Mouse (Mus musculus) forebrain, embryonic 10.5 days (tissue): ENCODE results near the gene BC067074. TPM values are rescaled to one million over a fixed set of nuclear protein-coding genes. Genes with fewer than 3 reads are reported as not detected.
A peak's percentile ranks its signal among the peaks of the same experiment; 100 is the strongest.

Experiments
- DNase-seq: peaks from one replicate; pipeline ENCODE4 v3.0.0-alpha.2; 2017; ENCODE audit warnings: low spot score; ENCODE audit errors: extremely low spot score
- H3K27ac ChIP-seq: fragments of 300-500 bp; sonication (generic); 2 replicates; pipeline ENCODE4 v1.5.1; 2016; ENCODE audit warnings: mild to moderate bottlenecking
- H3K27me3 ChIP-seq: fragments of 300-500 bp; sonication (generic); 2 replicates; pipeline ENCODE4 v1.6.1; 2016; ENCODE audit warnings: mild to moderate bottlenecking; ENCODE audit not compliant: poor library complexity, severe bottlenecking
- H3K36me3 ChIP-seq: fragments of 300-500 bp; sonication (generic); replicated peaks from 2 replicates; pipeline ENCODE4 v1.6.1; 2016; ENCODE audit warnings: mild to moderate bottlenecking, moderate library complexity
- H3K4me1 ChIP-seq: fragments of 300-500 bp; sonication (generic); 2 replicates; pipeline ENCODE4 v1.6.1; 2016
- H3K4me3 ChIP-seq: fragments of 300-500 bp; sonication (generic); 2 replicates; pipeline ENCODE4 v1.5.1; 2016; ENCODE audit warnings: mild to moderate bottlenecking, moderate library complexity
- H3K9me3 ChIP-seq: fragments of 300-500 bp; sonication (generic); 2 replicates; pipeline ENCODE4 v1.6.1; 2016; ENCODE audit warnings: mild to moderate bottlenecking, moderate library complexity
- WGBS: fragments of 180-500 bp; shearing (Covaris S2); methylation state at CpG from one replicate; pipeline ENCODE4 v1.1.7; 2016; 5-methylcytosine and 5-hydroxymethylcytosine counted together
- polyA plus RNA-seq: library from polyadenylated mRNA; unstranded; fragments of >200 nt; fragmentation: Nextera tagmentation; extraction: Ambion mirVana; gene quantifications from 2 replicates; pipeline ENCODE4 v1.2.1, GENCODE M21; 2016

Gene BC067074
- polyA plus RNA-seq, 1 experiment from 2014 or later, result 2.3 TPM

DNA sequence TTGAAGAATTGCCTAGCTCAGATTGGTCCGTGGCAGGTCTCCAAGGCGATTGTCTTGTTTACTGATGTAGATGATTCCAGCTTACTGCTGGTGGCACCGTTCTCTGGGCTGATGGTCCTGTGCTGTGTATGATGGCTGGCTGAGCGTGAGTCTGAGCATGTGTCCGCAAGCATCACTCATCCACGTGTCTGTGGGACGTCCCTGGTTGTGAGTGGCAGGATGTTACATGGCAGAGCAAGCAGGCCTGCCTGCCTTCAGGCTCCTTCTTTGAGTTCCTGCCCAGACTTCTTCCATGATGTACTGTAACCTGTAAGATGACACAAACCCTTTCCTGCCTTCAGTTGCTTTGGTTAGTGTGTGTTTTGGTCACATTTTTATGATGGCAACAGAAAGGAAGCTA, 5.8 kb upstream of the BC067074 start:
- Histone ChIP-seq H3K9me3 (no peaks in the 10 kb centered on the region), H3K27me3 (peaks cover 9% of the 10 kb centered on the region), H3K27ac (no peak overlapping the region), H3K4me1 (no peaks in the 10 kb centered on the region), H3K4me3 (no peak overlapping the region), H3K36me3 (no peaks in the 10 kb centered on the region)
- DNase-seq, result no peak
- WGBS, result 88% methylated on average over 7 of the region's 7 CpGs

DNA sequence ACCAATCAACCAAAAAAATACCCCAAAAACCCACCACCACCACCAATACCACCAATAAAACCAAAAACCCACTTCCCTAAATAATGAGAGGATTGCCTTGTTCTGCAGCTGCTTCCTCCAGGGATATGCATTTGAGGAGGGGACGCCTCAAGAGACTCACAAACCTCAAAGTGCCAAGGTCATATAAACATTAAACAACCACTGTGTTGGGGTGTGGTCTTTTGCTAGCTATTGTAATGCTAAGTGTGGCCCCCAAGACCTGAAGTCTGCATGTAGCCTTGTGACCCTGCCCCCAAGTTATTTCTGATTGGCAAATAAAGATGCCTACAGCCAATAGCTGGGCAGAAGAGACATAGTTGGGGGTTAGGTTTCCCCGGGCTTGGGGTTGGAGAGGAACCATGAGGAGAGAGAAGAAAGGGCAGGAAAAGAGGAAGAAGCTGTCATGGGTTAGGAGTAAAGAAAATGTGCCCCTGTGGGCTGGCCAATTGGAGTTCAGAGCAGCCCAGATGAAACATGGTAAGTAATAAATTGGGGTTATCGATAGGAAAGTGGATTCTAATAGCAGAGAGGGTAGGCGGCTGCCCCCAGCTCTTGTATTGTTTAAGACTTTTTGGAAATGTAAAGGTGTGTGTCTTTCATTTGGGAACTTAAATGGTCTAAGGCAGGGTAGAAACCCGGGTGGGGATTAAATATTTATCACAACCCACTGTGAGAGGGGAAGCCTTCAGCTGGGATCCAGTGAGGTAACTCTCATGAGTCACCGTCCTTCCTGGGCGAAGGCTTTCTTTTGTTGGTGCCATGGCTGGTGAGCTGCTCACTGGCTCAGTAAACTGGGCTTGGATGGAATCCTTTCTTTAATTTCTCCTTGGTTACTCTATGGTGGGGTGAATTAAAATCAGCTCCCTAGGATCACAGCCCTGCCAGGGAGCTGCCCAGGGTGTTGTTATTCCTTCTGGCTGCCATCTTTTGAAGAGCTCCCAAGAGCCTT, 4.5 kb upstream of the BC067074 start:
- no peak overlapping the region for H3K27ac ChIP-seq
- no peak for DNase-seq
- H3K36me3 ChIP-seq, result no peaks in the 10 kb centered on the region
- peaks cover 23% of the 10 kb centered on the region for H3K27me3 ChIP-seq
- WGBS, result 89% methylated on average over 7 of the region's 7 CpGs
- H3K4me1 ChIP-seq, result peaks cover 9% of the 10 kb centered on the region
- H3K9me3 ChIP-seq, result no peaks in the 10 kb centered on the region
- H3K4me3 ChIP-seq, result no peak overlapping the region

DNA sequence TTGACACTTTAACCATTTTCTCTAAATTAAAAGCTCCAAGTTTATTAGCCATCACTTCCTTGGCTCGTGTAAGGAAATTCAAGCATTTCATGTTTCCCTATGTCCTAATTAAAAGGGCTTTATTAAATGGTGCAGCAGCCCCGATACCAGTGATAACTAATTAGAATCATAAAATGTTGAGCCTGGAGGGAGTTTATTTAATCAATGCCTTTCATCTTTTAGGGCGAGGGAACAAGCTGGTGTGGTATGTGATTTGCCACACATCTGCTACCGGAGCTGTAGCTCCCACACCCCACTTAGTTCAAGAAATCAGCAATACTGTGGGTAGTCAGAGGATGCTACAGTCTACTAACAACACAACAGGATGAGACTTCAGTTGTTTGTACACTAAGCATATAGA, 3.2 kb upstream of the BC067074 start:
- H3K9me3 ChIP-seq, result no peaks in the 10 kb centered on the region
- DNase-seq, result no peak
- H3K4me3 ChIP-seq, result no peak overlapping the region
- H3K36me3 ChIP-seq, result no peaks in the 10 kb centered on the region
- 81% methylated on average over 4 of the region's 4 CpGs for WGBS
- peaks cover 35% of the 10 kb centered on the region for H3K27me3 ChIP-seq
- H3K27ac ChIP-seq, result no peak overlapping the region
- peaks cover 11% of the 10 kb centered on the region for H3K4me1 ChIP-seq

DNA sequence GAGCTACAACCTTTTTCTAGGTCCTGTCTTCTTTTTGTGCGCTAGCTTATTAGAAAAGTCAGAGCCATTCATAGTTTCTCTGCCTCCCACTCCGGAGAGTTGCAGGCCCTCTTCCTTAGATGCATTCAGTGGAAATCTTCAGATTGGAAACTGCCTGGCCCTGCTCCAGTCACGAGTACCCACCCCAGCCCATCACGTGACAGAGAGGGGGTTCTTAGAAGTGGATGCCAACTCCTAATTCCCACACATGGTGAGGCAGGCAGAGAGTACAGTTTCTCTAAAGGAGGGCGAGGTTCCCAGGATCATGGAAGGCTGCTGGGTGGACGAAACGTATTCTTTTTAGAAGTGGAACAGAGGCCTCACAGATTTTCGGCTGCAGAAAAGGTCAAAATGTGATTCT, 958 bp upstream of the BC067074 start:
- Histone ChIP-seq H3K36me3 (no peaks in the 10 kb centered on the region), H3K27me3 (peaks cover 41% of the 10 kb centered on the region), H3K4me1 (peaks cover 11% of the 10 kb centered on the region), H3K27ac (no peak overlapping the region), H3K9me3 (no peaks in the 10 kb centered on the region), H3K4me3 (no peak overlapping the region)
- 91% methylated on average over 8 of the region's 8 CpGs for WGBS
- peak; percentile 12 for DNase-seq

DNA sequence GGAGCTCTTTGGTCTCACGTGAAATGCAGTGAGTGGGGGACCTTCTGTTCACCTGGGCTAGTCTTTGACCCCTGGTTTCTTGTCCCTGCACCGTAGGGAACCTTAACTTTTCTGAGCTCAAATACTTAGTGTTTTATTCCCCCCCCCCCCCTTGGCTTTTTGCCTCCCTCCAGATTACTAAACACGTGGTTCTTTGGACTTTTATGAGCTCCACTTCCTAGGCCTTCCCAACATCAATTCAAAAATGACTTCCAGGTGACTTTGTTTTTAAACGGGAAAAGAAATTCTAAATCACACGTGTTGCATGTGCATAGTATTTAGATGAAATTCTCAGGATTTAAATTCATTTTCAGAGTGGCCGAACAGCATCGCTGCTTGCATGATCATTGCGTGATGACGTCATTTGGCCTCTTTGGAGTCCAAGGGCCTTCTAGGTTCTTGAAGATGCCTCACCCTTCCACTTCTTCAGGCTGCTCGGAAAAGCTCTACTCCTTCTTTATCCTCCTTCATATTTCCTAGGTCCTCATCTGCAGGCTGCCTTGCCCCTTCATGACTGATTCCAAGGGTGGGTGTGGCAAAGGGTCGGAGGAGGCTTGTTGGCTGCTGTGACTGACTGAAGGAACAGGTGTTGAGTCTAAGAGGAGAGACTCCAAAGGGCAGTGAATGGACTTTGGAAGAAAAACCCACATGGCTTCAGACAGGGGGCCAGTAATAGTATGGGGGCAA, 911 bp downstream of the BC067074 start:
- WGBS, result 63% methylated on average over 11 of the region's 11 CpGs
- Histone ChIP-seq H3K27ac (peak overlapping the region; percentile 89), H3K36me3 (no peaks in the 10 kb centered on the region), H3K4me1 (peaks cover 11% of the 10 kb centered on the region), H3K9me3 (no peaks in the 10 kb centered on the region), H3K27me3 (peaks cover 41% of the 10 kb centered on the region), H3K4me3 (peak overlapping the region; percentile 79)
- no peak for DNase-seq

DNA sequence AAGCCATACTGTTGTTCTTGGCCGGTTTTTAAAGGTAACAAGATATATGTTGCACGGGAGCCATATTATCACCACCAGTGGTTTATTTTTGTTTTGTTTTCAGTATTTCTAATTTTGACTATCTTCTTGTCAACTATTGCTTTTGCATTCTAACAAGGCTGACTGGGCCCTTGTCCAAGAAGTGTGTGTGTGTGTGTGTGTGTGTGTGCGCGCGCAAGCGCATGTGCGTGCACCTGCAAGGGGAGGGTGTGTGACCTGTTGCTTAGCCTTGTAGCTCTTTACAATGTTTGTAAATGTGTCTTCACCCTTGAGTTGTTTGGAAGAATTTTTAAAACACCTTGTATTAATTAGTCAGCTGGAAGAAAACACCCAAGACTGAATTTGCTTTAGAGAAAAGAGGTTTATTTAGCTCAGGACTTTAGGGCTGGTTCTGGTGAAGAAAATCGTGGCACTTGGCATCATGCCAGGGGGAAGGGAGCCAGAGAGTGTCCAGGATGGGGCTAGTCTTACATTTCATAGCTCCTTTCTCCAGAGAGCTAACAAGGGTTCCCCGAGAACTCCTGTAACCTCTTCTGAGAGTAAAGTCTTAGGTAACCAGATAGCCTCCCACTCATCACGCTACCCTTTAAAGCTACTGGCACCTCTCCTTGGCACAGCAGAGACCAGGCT, 3.0 kb downstream of the BC067074 start:
- DNase-seq, result peak; percentile 9
- Histone ChIP-seq H3K9me3 (no peaks in the 10 kb centered on the region), H3K4me1 (peaks cover 11% of the 10 kb centered on the region), H3K4me3 (no peak overlapping the region), H3K36me3 (no peaks in the 10 kb centered on the region), H3K27ac (no peak overlapping the region), H3K27me3 (peaks cover 41% of the 10 kb centered on the region)
- WGBS, result 92% methylated on average over 10 of the region's 10 CpGs

DNA sequence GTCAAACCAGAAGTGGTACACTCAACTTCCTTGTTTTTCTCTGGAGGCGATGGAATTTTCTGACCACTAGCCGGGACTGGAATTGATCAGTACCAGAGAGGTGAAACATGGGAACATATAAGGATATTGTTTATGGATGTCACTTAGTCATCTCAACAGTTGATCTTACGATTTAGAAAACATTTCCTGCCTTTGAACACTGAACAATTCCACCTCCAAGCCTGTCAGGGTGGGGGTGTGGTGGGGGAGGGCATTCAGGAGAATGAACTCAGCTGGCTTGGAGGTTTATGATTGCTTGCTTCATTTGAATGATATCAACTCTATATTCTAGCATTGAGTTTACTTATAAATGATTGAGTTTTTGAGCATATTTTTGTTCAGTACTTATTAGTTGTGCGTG, 13.6 kb downstream of the BC067074 start:
- DNase-seq, result no peak
- WGBS, result 90% methylated on average over 4 of the region's 4 CpGs

DNA sequence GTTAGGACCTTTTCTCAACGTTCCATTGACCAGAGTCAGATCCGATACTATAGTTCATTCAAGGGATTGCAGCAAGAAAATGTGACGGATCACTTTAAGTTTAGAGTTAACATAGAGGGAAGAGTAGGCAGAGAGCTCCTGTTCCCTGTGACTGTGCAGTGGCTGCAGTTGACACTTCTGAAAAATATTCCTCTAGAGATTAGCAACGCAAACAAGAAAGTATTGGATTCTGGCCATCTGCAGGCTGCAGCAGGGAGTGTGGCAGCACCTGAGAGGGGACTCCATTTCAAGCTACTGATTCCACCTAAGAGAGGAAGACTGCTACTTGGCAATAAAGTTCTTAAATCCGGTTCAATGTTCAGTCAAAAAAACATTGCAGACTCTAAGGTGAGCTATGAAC, 26.6 kb downstream of the BC067074 start:
- no peaks in the 10 kb centered on the region for H3K36me3 ChIP-seq
- H3K9me3 ChIP-seq, result no peaks in the 10 kb centered on the region
- no peaks in the 10 kb centered on the region for H3K27me3 ChIP-seq
- H3K27ac ChIP-seq, result no peak overlapping the region
- no peak overlapping the region for H3K4me3 ChIP-seq
- no peak for DNase-seq
- no peaks in the 10 kb centered on the region for H3K4me1 ChIP-seq
- WGBS, result 91% methylated on average over 5 of the region's 5 CpGs

More for the DNA sequence above, 13.6 kb downstream of the BC067074 start:
- Histone ChIP-seq H3K27ac (no peak overlapping the region), H3K4me1 (no peaks in the 10 kb centered on the region), H3K36me3 (no peaks in the 10 kb centered on the region), H3K27me3 (no peaks in the 10 kb centered on the region), H3K4me3 (no peak overlapping the region), H3K9me3 (0 out of 2 replicates have a peak, but pooled peaks cover 2% of the 10 kb centered on the region)

DNA sequence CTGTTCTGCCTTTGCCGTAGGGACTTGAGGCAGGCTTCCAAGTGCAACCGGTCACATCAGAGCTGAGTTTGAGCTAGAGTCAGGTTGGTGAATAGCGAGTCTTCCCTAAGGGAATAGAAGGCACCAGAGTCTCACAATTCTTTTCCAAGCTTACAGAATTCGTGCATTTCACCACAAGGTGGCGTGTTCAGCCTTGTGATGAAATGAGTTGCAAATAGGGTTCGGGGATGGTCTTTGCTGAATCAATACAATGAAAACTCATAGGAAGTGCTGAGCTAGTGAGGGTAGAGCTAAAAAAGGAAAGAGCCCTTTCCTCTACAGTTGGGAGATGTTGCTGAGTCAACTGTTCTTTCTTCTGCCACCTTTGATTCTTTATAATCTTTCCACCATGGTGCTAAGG, 29.0 kb downstream of the BC067074 start:
- Histone ChIP-seq H3K36me3 (no peaks in the 10 kb centered on the region), H3K9me3 (no peaks in the 10 kb centered on the region), H3K4me1 (no peaks in the 10 kb centered on the region), H3K27ac (no peak overlapping the region), H3K27me3 (no peaks in the 10 kb centered on the region), H3K4me3 (no peak overlapping the region)
- WGBS, result 16% methylated on average over 6 of the region's 6 CpGs
- peak; percentile 46 for DNase-seq

DNA sequence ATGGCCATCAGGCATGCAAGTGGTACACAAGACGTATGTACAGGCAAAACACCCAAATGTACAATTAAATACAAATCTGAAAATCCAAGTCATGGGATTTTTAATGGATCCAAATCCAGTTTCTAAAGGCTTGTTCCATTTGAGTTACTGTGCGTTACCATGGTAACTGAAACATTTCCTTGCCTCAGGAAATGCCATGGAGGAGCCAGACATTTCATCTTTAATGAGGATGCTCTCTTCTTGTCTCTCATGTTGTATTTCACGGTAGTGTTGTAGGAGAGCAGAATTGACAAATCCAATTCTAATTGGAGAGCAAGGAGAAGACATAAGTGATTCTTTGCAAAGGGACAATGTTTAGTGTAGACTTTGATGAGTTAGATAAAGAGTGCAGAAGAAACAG, 31.3 kb downstream of the BC067074 start:
- Histone ChIP-seq H3K9me3 (no peaks in the 10 kb centered on the region), H3K27me3 (no peaks in the 10 kb centered on the region), H3K36me3 (no peaks in the 10 kb centered on the region), H3K4me3 (no peak overlapping the region), H3K27ac (no peak overlapping the region), H3K4me1 (no peaks in the 10 kb centered on the region)
- no peak for DNase-seq
- WGBS, result 91% methylated on average over 3 of the region's 3 CpGs

DNA sequence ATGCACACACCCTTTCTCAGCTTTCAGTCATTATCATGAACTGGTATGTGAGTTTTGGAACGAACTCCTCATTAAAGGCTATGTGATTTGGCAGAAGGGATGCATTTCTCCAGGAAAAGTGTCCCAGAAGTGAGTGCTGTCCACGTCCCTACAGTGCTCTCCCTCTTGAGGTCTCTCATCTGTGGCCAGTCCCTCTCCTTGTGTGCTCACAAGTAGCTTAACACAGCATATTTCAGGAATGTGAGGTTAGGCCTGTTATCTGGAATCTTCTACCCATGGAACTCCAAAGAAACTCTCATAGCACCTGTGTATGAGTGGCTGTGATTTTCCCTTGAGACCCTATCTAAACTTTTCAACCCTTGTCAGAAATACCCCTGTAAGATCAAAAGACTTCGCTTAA, 32.7 kb downstream of the BC067074 start:
- Histone ChIP-seq H3K9me3 (no peaks in the 10 kb centered on the region), H3K27ac (no peak overlapping the region), H3K36me3 (no peaks in the 10 kb centered on the region), H3K4me3 (no peak overlapping the region), H3K27me3 (no peaks in the 10 kb centered on the region), H3K4me1 (no peaks in the 10 kb centered on the region)
- no peak for DNase-seq
- 78% methylated on average over 3 of the region's 3 CpGs for WGBS

DNA sequence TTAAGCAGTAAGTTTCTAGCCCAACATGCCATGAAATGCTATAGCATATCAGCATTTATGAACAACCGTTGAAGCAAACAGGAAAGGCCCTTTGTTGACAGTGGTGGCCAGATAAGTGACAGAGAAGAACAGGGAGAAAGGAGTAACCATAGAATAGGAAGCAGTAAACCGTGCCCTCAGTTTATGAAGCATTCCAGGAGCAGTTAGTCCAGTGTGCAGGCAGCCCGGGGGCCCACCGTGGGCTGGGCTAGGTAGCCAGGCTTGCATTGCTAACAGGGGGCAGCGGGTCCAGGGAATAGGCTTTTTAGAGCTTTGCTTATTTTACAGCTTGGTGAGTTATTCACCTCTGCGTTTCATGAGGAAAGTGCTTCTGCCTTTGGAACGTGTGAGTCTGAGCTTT, 39.3 kb downstream of the BC067074 start:
- 0 out of 2 replicates have a peak overlapping the region, but pooled peaks have one; percentile 53 for H3K27ac ChIP-seq
- no peak for DNase-seq
- no peak overlapping the region for H3K4me3 ChIP-seq
- no peaks in the 10 kb centered on the region for H3K9me3 ChIP-seq
- 78% methylated on average over 7 of the region's 7 CpGs for WGBS
- peaks cover 11% of the 10 kb centered on the region for H3K4me1 ChIP-seq
- H3K36me3 ChIP-seq, result no peaks in the 10 kb centered on the region
- peaks cover 4% of the 10 kb centered on the region; the same call in 1 of the 2 replicates for H3K27me3 ChIP-seq
